Mouse (Mus musculus) stomach, postnatal 0 days (tissue): ENCODE data around the gene Dcaf8.

Source experiments
- CTCF ChIP-seq: IDR thresholded peaks from 2 replicates; pipeline ENCODE4 v1.5.1; 2016; ENCODE audit warnings: antibody characterized with exemption, low read depth, mild to moderate bottlenecking, moderate library complexity
- EP300 ChIP-seq: optimal IDR thresholded peaks from 2 replicates; pipeline ENCODE3; 2016; ENCODE audit warnings: antibody characterized with exemption

DNA sequence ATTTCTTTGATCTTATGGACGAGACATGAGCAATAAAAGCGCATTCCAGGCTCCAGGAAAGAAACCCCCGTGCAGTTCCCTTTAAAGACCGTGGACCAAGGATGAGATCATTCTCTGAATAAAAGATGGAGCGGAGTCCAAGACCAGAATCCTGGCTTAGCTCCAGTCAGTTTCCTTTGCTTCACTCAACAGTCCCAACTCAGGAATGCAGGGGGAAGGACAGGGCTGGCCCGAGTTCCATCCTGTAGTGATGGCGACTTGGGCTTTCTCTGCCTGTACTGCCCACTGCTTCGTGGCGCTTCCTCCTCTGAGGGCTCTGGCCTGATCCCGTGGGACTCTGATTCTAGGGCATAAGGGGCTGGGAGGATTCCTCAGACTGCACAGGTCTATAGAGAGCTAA is 72.5 kb downstream of the Dcaf8 start:
- TF ChIP-seq CTCF: no peak
- TF ChIP-seq EP300: no peak
